Mouse (Mus musculus) forebrain, postnatal 0 days (tissue): ENCODE measurements around the gene Ttc34. TPM values are rescaled to one million over a fixed set of nuclear protein-coding genes. Genes with fewer than 3 reads are reported as not detected.
A peak's percentile ranks its signal among the peaks of the same experiment; 100 is the strongest.

Experiments
- ATAC-seq: fragments of 200-750 bp; cut with Nextera tagmentation; 2 replicates; pipeline ENCODE4 v1.8.0; 2017; ENCODE audit warnings: mild to moderate bottlenecking, moderate library complexity
- DNase-seq: peaks from one replicate; pipeline ENCODE4 v3.0.0-alpha.2; 2015
- H3K27ac ChIP-seq: fragments of 300-500 bp; sonication (generic); 2 replicates; pipeline ENCODE4 v1.5.1; 2014; ENCODE audit warnings: low read depth, mild to moderate bottlenecking, antibody characterized with exemption, low read length, moderate library complexity, mixed read lengths
- H3K27me3 ChIP-seq: fragments of 300-500 bp; sonication (generic); 2 replicates; pipeline ENCODE4 v1.6.1; 2014; ENCODE audit warnings: mild to moderate bottlenecking, low read length, mixed read lengths; ENCODE audit not compliant: insufficient read depth
- H3K36me3 ChIP-seq: fragments of 300-500 bp; sonication (generic); 2 replicates; pipeline ENCODE4 v1.6.1; 2014; ENCODE audit warnings: mild to moderate bottlenecking, moderate library complexity; ENCODE audit not compliant: insufficient read depth
- H3K4me1 ChIP-seq: fragments of 300-500 bp; sonication (generic); 2 replicates; pipeline ENCODE4 v1.6.1; 2014; ENCODE audit warnings: antibody characterized with exemption; ENCODE audit not compliant: insufficient read depth
- H3K4me2 ChIP-seq: fragments of 300-500 bp; sonication (generic); 2 replicates; pipeline ENCODE4 v1.6.1; 2014; ENCODE audit warnings: low read depth, mild to moderate bottlenecking, moderate library complexity
- H3K4me3 ChIP-seq: fragments of 300-500 bp; sonication (generic); 2 replicates; pipeline ENCODE4 v1.5.1; 2014; ENCODE audit warnings: low read depth, low read length, mixed read lengths
- H3K9ac ChIP-seq: fragments of 300-500 bp; sonication (generic); 2 replicates; pipeline ENCODE4 v1.6.1; 2014; ENCODE audit warnings: mild to moderate bottlenecking
- H3K9me3 ChIP-seq: fragments of 300-500 bp; sonication (generic); 2 replicates; pipeline ENCODE4 v1.6.1; 2016; ENCODE audit warnings: low read length
- CTCF ChIP-seq: sonication (generic); IDR thresholded peaks from 2 replicates; pipeline ENCODE4 v1.5.1; 2016; ENCODE audit warnings: antibody characterized with exemption, control low read depth, low read depth
- WGBS: fragments of 180-500 bp; shearing (Covaris S2); extraction: QIAGEN DNeasy Blood & Tissue Kit; methylation state at CpG from one replicate; pipeline ENCODE4 v1.1.7; 2014; 5-methylcytosine and 5-hydroxymethylcytosine counted together
- polyA plus RNA-seq: library from polyadenylated mRNA; unstranded; fragments of >200 nt; fragmentation: Nextera tagmentation; extraction: Ambion mirVana; gene quantifications from 2 replicates; pipeline ENCODE4 v1.2.1, GENCODE M21; 2015
- total RNA-seq: library from RNA; depleted of rRNA; stranded (reverse); fragments of >200 nt; gene quantifications from 2 replicates; pipeline ENCODE4 v1.2.3, GENCODE M21; 2014; rRNA removed

The Ttc34 gene
- total RNA-seq: 3.6 and 3.7 TPM in 2 replicates
- polyA plus RNA-seq: 4.1 TPM in 2 replicates

- ATAC-seq: no peak
- 56% methylated on average over 2 of the region's 2 CpGs for WGBS
These were observed at the start of gene Ttc34 for GRCm38 (mm10) chr4:154837170-154837569. Gene Ttc34 (plus strand): TSS chr4:154837459.

GRCm38 (mm10) chr4:154787960-154788702, 49.1 kb upstream of the Ttc34 start:
- H3K4me3 ChIP-seq: no peak overlapping the region
- no peak for DNase-seq
- H3K4me2 ChIP-seq: no peak overlapping the region
- 61% methylated on average over 13 of the region's 13 CpGs for WGBS
- no peak overlapping the region for H3K27ac ChIP-seq
- H3K27me3 ChIP-seq: no peaks in the 10 kb centered on the region
- no peaks in the 10 kb centered on the region for H3K4me1 ChIP-seq
- TF ChIP-seq CTCF: no peak
- H3K36me3 ChIP-seq: no peaks in the 10 kb centered on the region
- no peaks in the 10 kb centered on the region for H3K9me3 ChIP-seq
- peak; percentile 25; the same call in 1 of the 2 replicates for ATAC-seq
- H3K9ac ChIP-seq: no peak overlapping the region

More at GRCm38 (mm10) chr4:154837170-154837569, at the start of gene Ttc34:
- DNase-seq: peak; percentile 12
- Histone ChIP-seq H3K27me3 (peaks cover 13% of the 10 kb centered on the region; the same call in 1 of the 2 replicates), H3K4me2 (no peak within 1 kb of the TSS), H3K4me3 (no peak within 1 kb of the TSS), H3K4me1 (no peaks in the 10 kb centered on the region), H3K9ac (no peak within 1 kb of the TSS), H3K36me3 (no peaks in the 10 kb centered on the region), H3K27ac (no peak within 1 kb of the TSS), H3K9me3 (no peaks in the 10 kb centered on the region)
- peak; percentile 79 for TF ChIP-seq CTCF

GRCm38 (mm10) chr4:154791894-154792293, 45.4 kb upstream of the Ttc34 start:
- 60% methylated on average over 7 of the region's 7 CpGs for WGBS
- TF ChIP-seq CTCF: no peak
- DNase-seq (no peak), ATAC-seq (no peak)
- no peaks in the 10 kb centered on the region for H3K9me3 ChIP-seq
- H3K4me3 ChIP-seq: no peak overlapping the region
- no peaks in the 10 kb centered on the region for H3K4me1 ChIP-seq
- H3K27ac ChIP-seq: no peak overlapping the region
- H3K36me3 ChIP-seq: no peaks in the 10 kb centered on the region
- no peak overlapping the region for H3K9ac ChIP-seq
- 0 out of 2 replicates have a peak, but pooled peaks cover 4% of the 10 kb centered on the region for H3K27me3 ChIP-seq
- no peak overlapping the region for H3K4me2 ChIP-seq

GRCm38 (mm10) chr4:154793499-154793898, 43.8 kb upstream of the Ttc34 start:
- ATAC-seq (no peak), DNase-seq (no peak)
- TF ChIP-seq CTCF: no peak
- WGBS: 79% methylated on average over 7 of the region's 7 CpGs
- 0 out of 2 replicates have a peak, but pooled peaks cover 4% of the 10 kb centered on the region for H3K27me3 ChIP-seq
- H3K9ac ChIP-seq: no peak overlapping the region
- no peaks in the 10 kb centered on the region for H3K36me3 ChIP-seq
- no peaks in the 10 kb centered on the region for H3K9me3 ChIP-seq
- H3K4me1 ChIP-seq: no peaks in the 10 kb centered on the region
- no peak overlapping the region for H3K4me2 ChIP-seq
- no peak overlapping the region for H3K27ac ChIP-seq
- no peak overlapping the region for H3K4me3 ChIP-seq

GRCm38 (mm10) chr4:154797834-154798233, 39.4 kb upstream of the Ttc34 start:
- H3K27me3 ChIP-seq: 0 out of 2 replicates have a peak, but pooled peaks cover 4% of the 10 kb centered on the region
- ATAC-seq (no peak), DNase-seq (peak; percentile 79)
- no peak overlapping the region for H3K9ac ChIP-seq
- H3K9me3 ChIP-seq: no peaks in the 10 kb centered on the region
- H3K36me3 ChIP-seq: no peaks in the 10 kb centered on the region
- no peak overlapping the region for H3K27ac ChIP-seq
- 5% methylated on average over 4 of the region's 4 CpGs for WGBS
- TF ChIP-seq CTCF: peak; percentile 87
- H3K4me2 ChIP-seq: no peak overlapping the region
- no peak overlapping the region for H3K4me3 ChIP-seq
- H3K4me1 ChIP-seq: 0 out of 2 replicates have a peak, but pooled peaks cover 4% of the 10 kb centered on the region

- Histone ChIP-seq H3K9me3 (no peaks in the 10 kb centered on the region), H3K9ac (no peak overlapping the region), H3K4me1 (0 out of 2 replicates have a peak, but pooled peaks cover 4% of the 10 kb centered on the region), H3K27me3 (0 out of 2 replicates have a peak, but pooled peaks cover 4% of the 10 kb centered on the region), H3K27ac (no peak overlapping the region), H3K36me3 (no peaks in the 10 kb centered on the region), H3K4me2 (no peak overlapping the region), H3K4me3 (no peak overlapping the region)
- TF ChIP-seq CTCF: no peak
- 30% methylated on average over 5 of the region's 5 CpGs for WGBS
- ATAC-seq (peak; percentile 36), DNase-seq (no peak)
These were observed 36.7 kb upstream of the Ttc34 start for GRCm38 (mm10) chr4:154800543-154800942.

GRCm38 (mm10) chr4:154802210-154802609, 35.0 kb upstream of the Ttc34 start:
- H3K4me1 ChIP-seq: 0 out of 2 replicates have a peak, but pooled peaks cover 4% of the 10 kb centered on the region
- no peak overlapping the region for H3K4me3 ChIP-seq
- no peak overlapping the region for H3K4me2 ChIP-seq
- ATAC-seq: no peak
- no peak overlapping the region for H3K27ac ChIP-seq
- WGBS: 5% methylated on average over 26 of the region's 26 CpGs
- no peaks in the 10 kb centered on the region for H3K9me3 ChIP-seq
- DNase-seq: no peak
- TF ChIP-seq CTCF: no peak
- no peaks in the 10 kb centered on the region for H3K36me3 ChIP-seq
- no peak overlapping the region for H3K9ac ChIP-seq
- no peaks in the 10 kb centered on the region for H3K27me3 ChIP-seq
